Mouse (Mus musculus) kidney, postnatal 25 days (tissue): ENCODE measurements around the gene Mrpl39.

ENCODE experiments used
- DNase-seq, 2 experiments: peaks; one replicate each; pipeline ENCODE4 v3.0.0; 2021; ENCODE audit warnings: mixed read lengths in 2 of 2

Mrpl39 gene

DNA sequence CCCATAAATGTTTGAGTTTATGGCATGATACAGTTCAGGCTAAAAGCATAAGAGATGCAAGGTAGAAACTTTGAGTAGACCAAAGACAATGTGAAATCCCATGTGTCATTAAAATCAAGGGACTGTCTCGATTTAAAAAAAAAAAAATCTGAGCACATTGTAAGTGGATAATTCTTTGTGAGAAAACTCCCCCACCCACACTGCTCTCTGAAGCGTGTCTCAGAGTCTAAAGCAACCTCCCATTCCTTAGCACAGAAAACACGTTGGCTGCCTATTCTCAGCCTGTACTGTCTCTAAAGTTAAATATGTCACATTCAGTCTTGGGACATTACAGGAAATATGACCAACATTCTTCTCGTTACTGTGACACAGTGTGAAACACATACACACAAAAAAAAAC lies 53.6 kb downstream of the Mrpl39 start:
- DNase-seq = no peak

DNA sequence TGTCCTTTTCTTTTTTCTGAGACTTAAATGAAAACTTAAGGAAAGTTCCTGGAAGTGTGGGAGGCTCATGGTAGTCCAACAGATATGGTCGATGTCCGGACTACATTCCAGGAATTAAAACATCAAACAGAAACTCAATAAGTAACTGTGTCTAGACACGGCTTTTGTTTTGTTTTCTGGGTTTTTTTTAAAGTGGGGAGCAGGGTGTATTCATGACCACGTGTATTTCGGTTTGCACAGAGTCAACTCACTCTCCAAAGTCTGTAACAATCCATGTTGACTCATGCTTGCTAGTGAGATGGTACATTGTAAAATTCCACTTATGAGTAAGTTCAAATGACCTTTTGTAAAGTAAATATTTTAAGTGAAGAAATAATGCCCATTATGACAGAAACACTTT lies 54.8 kb downstream of the Mrpl39 start:
- no peak for DNase-seq

GRCm38 (mm10) chr16:84677292-84677691 lies 58.2 kb downstream of the Mrpl39 start:
- DNase-seq = no peak
